33 mouse cellular contexts compared by ENCODE assay signal in genomic region chr12:24870901-24871300, GRCm38 (mm10). TPM values are rescaled to one million over a fixed set of nuclear protein-coding genes. Genes with fewer than 3 reads are reported as not detected.
DNase-seq lines count a peak whose midpoint lies in the region; ATAC-seq and TF ChIP-seq lines count a peak whose summit lies in the region.
"Had no signal": no experiment of that assay in that cellular context is flagged by ENCODE, and none has a peak within 500 bp of the region (broad histone marks: within the 10 kb centered on the region; RNA-seq: fewer than 3 reads in every experiment).

No protein-coding gene starts in this region.

- 0 out of 2 replicates have a peak, but pooled peaks have one; percentile 25 for ATAC-seq in midbrain, embryonic 16.5 days
- no peak for ATAC-seq in midbrain, postnatal 0 days (ENCODE audit: low FRiP score)
- ATAC-seq: activated CD4-positive, CD25-positive, alpha-beta regulatory T cell, adult 4 months; forebrain, embryonic 14.5 days; inflammation-experienced regulatory T-cells, adult 6 months; midbrain, embryonic 15.5 days had no signal

- H3K27ac ChIP-seq in layer of hippocampus, adult 2 months = peak overlapping the region; percentile 72
- H3K27ac ChIP-seq in midbrain, embryonic 16.5 days (ENCODE audit: low read length) = no peak overlapping the region
- no peak overlapping the region for H3K27ac ChIP-seq in midbrain, postnatal 0 days (ENCODE audit: low read depth, low read length)
- H3K27ac ChIP-seq: heart, adult 2 months; hindbrain, embryonic 14.5 days; liver, embryonic 14.5 days; midbrain, embryonic 10.5 days; midbrain, embryonic 15.5 days; neural tube, embryonic 13.5 days; stomach, embryonic 15.5 days had no signal

- H3K4me3 ChIP-seq in layer of hippocampus, adult 2 months = no peak overlapping the region
- H3K4me3 ChIP-seq in midbrain, embryonic 16.5 days (ENCODE audit: low read depth, low read length) = no peak overlapping the region
- H3K4me3 ChIP-seq in midbrain, postnatal 0 days (ENCODE audit: low read depth, low read length) = no peak overlapping the region
- H3K4me3 ChIP-seq: heart, adult 2 months; heart, embryonic 12.5 days; midbrain, embryonic 10.5 days; midbrain, embryonic 15.5 days; myocyte; neural tube, embryonic 13.5 days; stomach, embryonic 15.5 days had no signal

- 28% methylated on average over 4 of the region's 4 CpGs for WGBS in midbrain, embryonic 16.5 days
- 40% methylated on average over 4 of the region's 4 CpGs for WGBS in midbrain, postnatal 0 days

- no peak for TF ChIP-seq CTCF in layer of hippocampus, adult 2 months (conservative IDR thresholded peaks at IDR 0.05)
- no peak for TF ChIP-seq CTCF in midbrain, postnatal 0 days (IDR thresholded peaks at IDR 0.05)

- no peak overlapping the region for H3K4me2 ChIP-seq in midbrain, embryonic 16.5 days (ENCODE audit: low read length)
- no peak overlapping the region for H3K4me2 ChIP-seq in midbrain, postnatal 0 days (ENCODE audit: low read depth, low read length, poor library complexity, severe bottlenecking)
- H3K4me2 ChIP-seq: heart, embryonic 12.5 days; hindbrain, embryonic 14.5 days; midbrain, embryonic 15.5 days; neural tube, embryonic 13.5 days; stomach, embryonic 15.5 days had no signal

- H3K27me3 ChIP-seq in midbrain, embryonic 16.5 days (ENCODE audit: control insufficient read depth, insufficient read depth, low read depth, low read length) = no peaks in the 10 kb centered on the region
- H3K27me3 ChIP-seq in midbrain, postnatal 0 days (ENCODE audit: insufficient read depth, low read length) = no peaks in the 10 kb centered on the region
- H3K27me3 ChIP-seq: CH12.LX; heart, embryonic 12.5 days; midbrain, embryonic 15.5 days; neural tube, embryonic 13.5 days; stomach, embryonic 15.5 days had no signal

- no peaks in the 10 kb centered on the region for H3K9me3 ChIP-seq in midbrain, embryonic 16.5 days (replicated peaks; ENCODE audit: control insufficient read depth, low read length, poor library complexity, severe bottlenecking)
- no peaks in the 10 kb centered on the region for H3K9me3 ChIP-seq in midbrain, postnatal 0 days (ENCODE audit: low read length)
- H3K9me3 ChIP-seq: heart, embryonic 12.5 days; midbrain, embryonic 10.5 days; midbrain, embryonic 15.5 days; neural tube, embryonic 13.5 days; stomach, embryonic 15.5 days had no signal

- H3K9ac ChIP-seq in midbrain, embryonic 16.5 days (ENCODE audit: low read depth, low read length) = no peak overlapping the region
- no peak overlapping the region for H3K9ac ChIP-seq in midbrain, postnatal 0 days (replicated peaks; ENCODE audit: low read length, poor library complexity, severe bottlenecking)
- H3K9ac ChIP-seq: heart, embryonic 12.5 days; hindbrain, embryonic 14.5 days; liver, embryonic 14.5 days; midbrain, embryonic 15.5 days; neural tube, embryonic 13.5 days; stomach, embryonic 15.5 days had no signal

- peak; percentile 53 for DNase-seq in embryo, embryonic 10 days (ENCODE audit: low spot score)
- DNase-seq in embryo, embryonic 10.5 days (ENCODE audit: low spot score) = no peak
- no peak for DNase-seq in layer of hippocampus, adult 2 months (ENCODE audit: low spot score in 2 of 2)
- no peak for DNase-seq in layer of hippocampus, postnatal 14 days (ENCODE audit: low spot score in 2 of 2)
- DNase-seq in midbrain, postnatal 0 days (ENCODE audit: low spot score) = no peak
- DNase-seq in telencephalon, adult 2 months (ENCODE audit: low read depth, low spot score) = peak; percentile 58
- no peak for DNase-seq in lung, postnatal 36 days
- DNase-seq: adrenal gland, adult 2 months; adrenal gland, postnatal 36 days; cerebellum, adult 8-10 months; cerebellum, postnatal 36 days; heart, adult 2 months; heart, postnatal 4 days; kidney, adult 11 months; kidney, postnatal 14 days; liver; lung, adult 2 months; lung, postnatal 10 days; right cerebral cortex, postnatal 14 days; thymus, postnatal 25 days had no signal

- no peaks in the 10 kb centered on the region for H3K36me3 ChIP-seq in midbrain, embryonic 16.5 days (ENCODE audit: control insufficient read depth, insufficient read depth, low read length)
- H3K36me3 ChIP-seq in midbrain, postnatal 0 days (ENCODE audit: insufficient read depth, low read length) = no peaks in the 10 kb centered on the region
- H3K36me3 ChIP-seq: heart, embryonic 12.5 days; midbrain, embryonic 10.5 days; midbrain, embryonic 15.5 days; neural tube, embryonic 13.5 days; stomach, embryonic 15.5 days had no signal

- peaks cover 1% of the 10 kb centered on the region; the same call in 1 of the 2 replicates for H3K4me1 ChIP-seq in midbrain, embryonic 16.5 days (ENCODE audit: control insufficient read depth, insufficient read depth, low read length)
- H3K4me1 ChIP-seq in midbrain, postnatal 0 days (ENCODE audit: insufficient read depth, low read length) = no peaks in the 10 kb centered on the region
- H3K4me1 ChIP-seq: midbrain, embryonic 15.5 days had no signal

RNA-seq across cellular contexts. Expression of gene Mboat2, which starts 40.2 kb away (rescaled TPM):
- total RNA-seq in layer of hippocampus, adult 2 months (2021) = 10 to 100 TPM; 87.0 to 99.6 TPM
- total RNA-seq in layer of hippocampus, postnatal 14 days (2021) = 10 to 100 TPM; 62.6 to 69.3 TPM
- 69.0 and 74.4 TPM in 2 replicates for polyA plus RNA-seq in midbrain, embryonic 16.5 days (2015; fragmentation: Nextera tagmentation; extraction: Ambion mirVana)
- 62.0 and 78.0 TPM in 2 replicates for total RNA-seq in midbrain, postnatal 0 days (2014; rRNA removed)
- polyA plus RNA-seq in midbrain, postnatal 0 days (2015; fragmentation: Nextera tagmentation; extraction: Ambion mirVana) = 69.2 and 71.5 TPM in 2 replicates
- polyA plus RNA-seq: inflammation-experienced regulatory T-cells, adult 6 months had no signal

Comparison
In these comparisons a context has a peak if more than half of its experiments do, and no peak if none do; other contexts are left out.
1. DNase-seq: peak in embryo, embryonic 10 days (single experiment) and telencephalon, adult 2 months (single experiment); none in embryo, embryonic 10.5 days (single experiment), layer of hippocampus, adult 2 months (0 of 2), layer of hippocampus, postnatal 14 days (0 of 2), midbrain, postnatal 0 days (single experiment) and lung, postnatal 36 days (single experiment).